Comparison of ENCODE assay signal across 28 mouse cellular contexts in genomic region chr5:20325290-20325689, GRCm38 (mm10).
A peak's percentile ranks its signal among the peaks of the same experiment; 100 is the strongest.
DNase-seq lines count a peak whose midpoint lies in the region; ATAC-seq and TF ChIP-seq lines count a peak whose summit lies in the region.
"Had no signal": no experiment of that assay in that cellular context is flagged by ENCODE, and none has a peak within 500 bp of the region (broad histone marks: within the 10 kb centered on the region; RNA-seq: fewer than 3 reads in every experiment).

No protein-coding gene starts in this region.

- DNase-seq in ES-CJ7 (ENCODE audit: low read depth, low spot score) = peak; percentile 77
- DNase-seq in WW6 (ENCODE audit: low read depth, low spot score) = peak; percentile 3
- no peak for DNase-seq in urinary bladder, postnatal 10 days (ENCODE audit: low spot score)
- DNase-seq: adrenal gland, adult 8-10 months; adrenal gland, postnatal 25 days; cerebellum, adult 18-20 months; cerebellum, adult 9-10 months; cerebellum, postnatal 25 days; forebrain, postnatal 0 days; gastrocnemius, postnatal 25 days; heart, adult 18-20 months; heart, postnatal 10 days; heart, postnatal 36 days had no signal

- ATAC-seq in megakaryocyte, adult 5-6 weeks (ENCODE audit: poor library complexity, severe bottlenecking) = no peak
- no peak; the same call in 1 of the 2 replicates for ATAC-seq in frontal cortex, adult (ENCODE audit: low TSS enrichment)
- ATAC-seq: activated CD4-positive, CD25-positive, alpha-beta regulatory T cell, adult 4 months; CD4-positive, CD25-positive, alpha-beta regulatory T cell, adult 4 months; forebrain, embryonic 14.5 days; forebrain, postnatal 0 days; hindbrain, postnatal 0 days; inflammation-experienced regulatory T-cells, adult 6 months; intestine, embryonic 16.5 days had no signal

- H3K36me3 ChIP-seq in ES-Bruce4 (ENCODE audit: control insufficient read depth, insufficient read depth, low read length, poor library complexity, severe bottlenecking) = no peaks in the 10 kb centered on the region
- H3K36me3 ChIP-seq: embryonic facial prominence, embryonic 12.5 days; embryonic facial prominence, embryonic 15.5 days; heart, embryonic 12.5 days; heart, embryonic 15.5 days; hindbrain, embryonic 10.5 days; hindbrain, embryonic 13.5 days had no signal

- no peak for TF ChIP-seq POLR2A in ES-Bruce4 (IDR thresholded peaks at IDR 0.05; ENCODE audit: insufficient read depth, low read length)

- H3K9ac ChIP-seq in ES-Bruce4 (ENCODE audit: low read depth, poor library complexity, severe bottlenecking) = no peak overlapping the region
- H3K9ac ChIP-seq: embryonic facial prominence, embryonic 12.5 days; embryonic facial prominence, embryonic 15.5 days; forebrain, postnatal 0 days; heart, embryonic 12.5 days; heart, embryonic 15.5 days; hindbrain, embryonic 13.5 days had no signal

- H3K27ac ChIP-seq in ES-Bruce4 (ENCODE audit: insufficient read depth, low read length) = no peak overlapping the region
- H3K27ac ChIP-seq: embryonic facial prominence, embryonic 12.5 days; embryonic facial prominence, embryonic 15.5 days; heart, embryonic 15.5 days; hindbrain, embryonic 10.5 days; hindbrain, embryonic 13.5 days; hindbrain, postnatal 0 days had no signal

- TF ChIP-seq EP300 in ES-Bruce4 (IDR thresholded peaks at IDR 0.05; ENCODE audit: insufficient read depth, low read depth, low read length) = peak; percentile 59; the same call in 1 of the 2 replicates

- 0 out of 2 replicates have a peak, but pooled peaks cover 2% of the 10 kb centered on the region for H3K27me3 ChIP-seq in ES-Bruce4 (ENCODE audit: control insufficient read depth, insufficient read depth, low read length, poor library complexity, severe bottlenecking)
- H3K27me3 ChIP-seq: embryonic facial prominence, embryonic 12.5 days; embryonic facial prominence, embryonic 15.5 days; heart, embryonic 12.5 days; heart, embryonic 15.5 days; hindbrain, embryonic 13.5 days had no signal

- peaks cover 6% of the 10 kb centered on the region; the same call in 1 of the 2 replicates for H3K9me3 ChIP-seq in ES-Bruce4 (replicated peaks; ENCODE audit: control insufficient read depth, insufficient read depth, low read length, poor library complexity, severe bottlenecking)
- H3K9me3 ChIP-seq: embryonic facial prominence, embryonic 12.5 days; embryonic facial prominence, embryonic 15.5 days; heart, embryonic 12.5 days; heart, embryonic 15.5 days; hindbrain, embryonic 10.5 days; hindbrain, embryonic 13.5 days had no signal

- TF ChIP-seq CTCF in ES-Bruce4 (IDR thresholded peaks at IDR 0.05; ENCODE audit: low read depth, low read length) = no peak

- no peaks in the 10 kb centered on the region for H3K4me1 ChIP-seq in ES-Bruce4 (ENCODE audit: control insufficient read depth, insufficient read depth, low read length)
- H3K4me1 ChIP-seq: embryonic facial prominence, embryonic 12.5 days; embryonic facial prominence, embryonic 15.5 days; heart, embryonic 15.5 days; hindbrain, embryonic 10.5 days; hindbrain, embryonic 13.5 days had no signal

- no peak overlapping the region for H3K4me3 ChIP-seq in ES-Bruce4 (ENCODE audit: low read depth, low read length)
- H3K4me3 ChIP-seq: embryonic facial prominence, embryonic 12.5 days; embryonic facial prominence, embryonic 15.5 days; heart, embryonic 12.5 days; heart, embryonic 15.5 days; hindbrain, embryonic 10.5 days; hindbrain, embryonic 13.5 days had no signal
